Mouse (Mus musculus): ENCODE results near the gene Stard8.
"Not testable (repeated sequence)": the region's sequence is repeated elsewhere in the genome, so short reads cannot be mapped to it uniquely, and the experiment has no call there.

Stard8 gene

DNA sequence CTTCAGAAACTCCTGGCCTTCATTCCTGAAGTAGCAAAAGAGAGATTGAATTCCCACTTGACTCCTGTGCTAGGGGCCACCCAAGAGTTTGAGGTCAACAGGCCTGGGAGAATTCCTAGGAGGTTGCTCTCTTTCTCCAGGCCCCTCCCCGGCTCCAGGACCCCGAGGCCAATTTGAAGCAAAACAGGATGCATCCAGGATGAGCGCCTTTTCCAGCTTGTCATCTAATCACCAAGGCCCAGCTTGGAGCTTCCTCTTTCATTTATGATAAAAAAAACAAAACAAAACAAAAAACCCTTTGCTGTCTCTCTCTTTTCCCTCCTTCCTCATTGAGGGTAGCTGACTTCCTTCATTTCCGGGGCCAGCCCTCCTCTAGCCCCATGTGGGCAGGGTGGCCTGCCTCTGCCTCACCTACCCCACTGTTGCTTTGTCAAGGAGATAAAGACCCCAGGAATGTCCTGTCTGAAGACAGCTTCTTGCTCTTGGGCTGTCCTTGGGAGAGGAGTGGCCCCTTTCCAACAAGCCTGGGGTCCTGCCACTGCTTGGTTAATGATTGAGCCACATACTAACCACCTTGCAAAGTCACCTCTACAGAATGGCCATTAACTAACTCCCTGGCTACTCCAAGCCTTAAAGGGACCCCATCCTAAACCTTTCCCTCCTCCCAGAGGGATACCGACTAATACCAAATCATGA, 43.5 kb downstream of the Stard8 start:
- DNase-seq (ENCODE audit: extremely low spot score), result no peak

GRCm38 (mm10) chrX:99048111-99048510, 45.1 kb downstream of the Stard8 start:
- no peak for DNase-seq (ENCODE audit: extremely low spot score)

DNA sequence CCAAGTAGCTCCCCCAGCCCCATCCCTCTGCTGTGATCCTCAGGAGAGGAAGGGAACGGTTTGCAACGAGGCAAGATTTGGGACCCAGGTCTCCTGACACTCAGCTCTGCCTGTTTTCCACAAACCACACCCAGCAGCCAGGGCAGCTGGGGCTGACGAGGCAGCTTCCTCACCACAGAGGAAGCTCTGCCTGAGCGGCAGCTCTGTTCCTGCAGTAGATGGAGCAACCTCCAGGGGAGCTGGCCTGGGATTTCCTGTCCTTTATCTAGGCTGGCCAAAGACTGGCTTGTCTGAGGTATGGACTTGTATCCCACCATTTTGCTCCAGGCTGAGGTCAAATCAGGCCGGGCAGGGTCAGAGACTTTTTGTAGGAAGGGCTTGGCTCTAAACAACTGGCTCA, 46.2 kb downstream of the Stard8 start:
- no peak for DNase-seq (ENCODE audit: extremely low spot score)

DNA sequence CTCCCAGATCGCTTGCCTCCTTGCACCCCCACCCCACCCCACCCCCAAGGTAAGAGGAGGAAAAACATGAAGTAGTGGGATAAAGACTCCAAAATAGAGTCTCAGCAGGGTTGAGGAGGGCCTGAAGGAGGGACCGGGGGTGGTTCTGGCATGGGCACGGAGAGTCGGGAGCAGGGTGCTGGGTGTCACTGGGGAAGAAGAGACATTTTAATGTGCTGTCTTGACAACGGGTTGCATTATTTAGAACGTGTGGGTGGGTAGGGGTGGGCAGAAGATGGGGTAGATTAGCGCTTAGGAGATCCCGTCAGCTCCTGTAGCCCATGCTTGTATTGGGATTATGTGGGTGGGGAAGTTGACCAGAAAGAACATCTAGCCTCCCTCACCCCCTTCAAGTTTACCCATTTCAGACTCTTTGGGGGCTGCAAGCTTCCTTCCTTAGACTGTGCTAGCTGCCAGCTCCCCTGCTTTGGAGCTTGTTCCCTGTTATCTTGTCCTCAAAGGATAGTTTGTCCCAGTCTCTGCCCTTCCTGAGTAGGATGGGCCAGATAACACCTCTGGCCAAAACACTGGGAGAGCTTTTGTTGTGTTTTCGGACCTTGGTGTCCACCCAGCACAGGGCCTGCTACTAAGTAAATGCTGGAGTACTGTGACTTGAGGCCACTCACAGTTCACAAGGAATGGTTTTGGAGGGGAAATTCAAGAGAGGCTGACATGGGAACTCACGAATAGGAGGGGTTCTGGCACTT, 47.9 kb downstream of the Stard8 start:
- DNase-seq (ENCODE audit: extremely low spot score), result no peak

DNA sequence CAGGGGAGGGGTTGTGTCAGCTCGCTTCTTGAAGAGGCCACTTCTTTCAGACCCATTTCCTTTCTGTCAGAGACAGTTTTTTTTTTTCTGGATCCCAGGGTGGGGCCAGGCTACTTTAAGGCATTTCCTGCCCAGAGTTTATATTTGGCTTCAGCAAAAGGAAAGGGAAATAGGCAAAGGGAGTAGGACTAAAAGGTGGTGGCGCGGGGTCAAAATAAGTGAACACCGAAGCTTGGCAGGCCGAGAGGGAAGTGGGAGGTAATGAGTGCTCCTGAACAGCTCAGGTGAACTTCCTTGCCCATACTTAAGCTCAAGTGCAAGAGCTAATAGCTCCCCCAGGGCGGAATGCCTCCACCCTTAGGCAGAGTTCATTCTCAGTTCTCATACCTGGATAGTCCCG, 49.2 kb downstream of the Stard8 start:
- DNase-seq (ENCODE audit: extremely low spot score), result no peak

DNA sequence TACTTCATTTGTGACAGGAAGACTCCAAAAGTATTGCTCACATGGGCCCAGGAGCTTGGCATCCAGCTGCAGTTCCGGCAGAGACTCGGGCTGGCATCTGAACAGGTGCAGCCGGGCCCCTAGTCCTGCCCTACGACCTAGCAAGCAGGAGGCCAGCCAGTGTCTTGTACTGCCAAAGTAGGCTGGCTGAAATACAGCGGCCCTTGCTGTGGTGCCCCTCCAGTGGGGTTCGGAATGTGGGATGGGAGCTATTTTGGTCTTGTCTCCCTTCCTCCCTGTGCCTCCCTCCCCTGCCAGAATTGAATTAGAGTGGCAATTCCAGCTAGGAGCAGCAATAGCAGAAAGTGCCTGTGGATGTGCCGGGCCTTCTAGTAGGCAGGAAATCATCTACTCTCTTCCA, 51.5 kb downstream of the Stard8 start:
- no peak for DNase-seq (ENCODE audit: extremely low spot score)

DNA sequence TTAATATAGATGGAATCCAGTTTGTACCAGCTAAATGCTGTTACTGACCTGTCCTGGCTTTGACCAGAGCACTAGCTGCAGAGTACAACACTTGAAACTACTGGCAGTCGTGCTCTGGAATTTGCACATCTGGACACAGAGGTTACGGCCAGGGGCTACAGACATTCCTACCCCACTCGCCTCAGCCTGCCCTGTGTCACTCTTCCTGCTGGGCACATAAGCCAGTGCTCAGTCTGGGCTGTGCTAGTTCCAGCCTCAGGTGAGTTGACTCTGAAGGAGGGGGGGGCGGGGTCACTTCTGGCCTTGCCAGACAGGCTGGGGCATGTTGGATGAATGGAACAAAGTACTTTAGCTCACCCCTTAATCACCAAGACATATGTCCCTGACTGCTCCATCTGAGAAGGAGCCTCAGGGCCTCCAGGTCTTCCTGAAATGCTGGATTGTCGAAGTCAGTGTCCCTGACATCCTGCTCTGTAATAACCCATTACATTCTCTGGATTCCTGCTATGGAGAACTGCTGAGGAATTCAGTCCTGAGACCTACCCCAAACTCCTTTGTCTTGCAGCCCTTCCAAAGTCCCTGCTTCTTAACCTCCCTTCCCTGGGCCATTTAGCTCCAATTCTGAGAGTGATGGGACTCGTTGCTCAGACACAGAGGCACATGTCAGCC, 54.9 kb downstream of the Stard8 start:
- DNase-seq (ENCODE audit: extremely low spot score), result peak; percentile 10

DNA sequence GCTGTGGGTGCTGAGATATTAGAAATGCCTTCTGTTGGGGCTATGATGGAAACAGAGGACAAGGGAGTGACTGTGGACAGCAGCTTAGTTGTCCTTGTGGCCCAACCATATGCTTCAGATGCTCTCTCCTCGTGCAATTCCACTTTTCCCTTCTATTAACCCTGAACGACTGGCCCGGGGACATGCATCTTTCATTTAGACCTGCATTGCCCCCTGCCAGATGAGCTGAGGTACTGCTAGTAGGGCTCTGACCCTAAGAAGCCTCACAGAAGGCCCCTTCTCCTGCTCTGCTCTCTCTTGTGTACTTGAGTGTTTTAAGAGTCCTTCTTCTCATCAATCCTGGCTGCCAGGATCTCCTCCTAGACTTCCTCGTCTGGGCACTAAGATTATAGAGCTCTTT, 56.1 kb downstream of the Stard8 start:
- DNase-seq (ENCODE audit: extremely low spot score), result peak; percentile 24

DNA sequence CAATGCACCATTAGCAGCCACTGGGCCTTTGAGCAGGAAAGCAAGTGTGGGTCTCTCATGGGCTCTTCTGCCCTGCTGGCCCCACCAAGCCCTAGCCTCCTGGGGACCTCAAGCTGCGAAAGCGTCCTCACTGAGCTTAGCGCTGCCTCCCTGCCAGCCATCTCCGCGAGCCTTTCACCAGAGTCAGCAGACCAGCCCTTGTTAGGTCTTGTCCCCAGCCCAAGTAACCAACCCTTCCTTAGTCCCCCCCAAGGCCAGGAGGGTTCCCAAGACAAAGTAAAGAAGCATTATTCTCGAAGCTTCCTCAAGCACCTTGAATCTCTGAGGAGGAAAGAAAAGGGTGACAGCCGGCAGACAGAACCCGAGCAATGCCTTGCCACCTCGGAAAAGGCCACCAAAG, 62.5 kb downstream of the Stard8 start:
- DNase-seq (ENCODE audit: extremely low spot score), result no peak

GRCm38 (mm10) chrX:99066550-99066949, 63.5 kb downstream of the Stard8 start:
- DNase-seq (ENCODE audit: extremely low spot score), result no peak

GRCm38 (mm10) chrX:99067232-99067631, 64.2 kb downstream of the Stard8 start:
- no peak for DNase-seq (ENCODE audit: extremely low spot score)

DNA sequence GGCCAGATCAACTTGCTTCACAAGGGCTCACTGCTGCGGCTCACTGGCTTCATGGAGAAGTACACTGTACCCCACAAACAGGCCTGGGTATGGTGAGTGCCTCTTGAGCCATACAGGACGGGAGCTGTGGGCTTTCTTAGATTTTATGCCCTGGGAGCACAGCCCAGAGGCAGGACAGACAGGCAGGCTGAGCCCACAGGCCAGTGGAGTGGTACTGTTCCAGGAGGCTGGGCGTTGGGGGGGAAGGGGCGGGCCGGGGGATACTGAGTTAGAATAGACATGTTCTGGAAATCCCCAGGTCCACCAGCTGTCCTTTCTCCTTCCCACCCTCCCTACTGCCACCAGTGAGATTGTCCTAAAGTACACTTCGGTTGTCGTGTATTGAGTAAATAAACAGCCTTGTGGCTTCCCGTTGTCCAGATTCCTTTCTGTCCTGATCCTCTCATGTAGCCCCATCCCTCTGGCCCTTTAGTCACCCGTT, 64.7 kb downstream of the Stard8 start:
- no peak for DNase-seq (ENCODE audit: extremely low spot score)

DNA sequence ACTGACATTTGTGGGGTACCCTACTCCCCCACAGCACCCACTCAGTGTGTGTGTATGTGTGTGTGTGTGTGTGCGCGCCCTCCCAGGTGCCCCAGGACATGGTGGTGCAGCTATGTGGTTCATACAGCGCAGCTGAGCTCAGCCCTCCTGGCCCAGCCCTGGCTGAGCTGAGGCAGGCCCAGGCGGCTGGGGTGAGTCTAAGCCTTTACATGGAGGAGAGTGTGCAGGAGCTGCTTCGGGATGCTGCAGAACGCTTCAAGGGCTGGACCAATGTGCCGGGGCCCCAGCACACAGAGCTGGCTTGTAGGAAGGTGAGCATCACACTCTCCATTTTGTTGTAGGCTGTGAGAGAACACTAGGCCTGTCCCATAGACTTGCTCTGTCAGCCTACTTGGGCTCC, 68.1 kb downstream of the Stard8 start:
- DNase-seq (ENCODE audit: extremely low spot score), result no peak

GRCm38 (mm10) chrX:99072596-99072995, 69.5 kb downstream of the Stard8 start:
- no peak for DNase-seq (ENCODE audit: extremely low spot score)

- no peak for DNase-seq (ENCODE audit: extremely low spot score)
Observed at GRCm38 (mm10) chrX:99075111-99075510, 72.1 kb downstream of the Stard8 start.

DNA sequence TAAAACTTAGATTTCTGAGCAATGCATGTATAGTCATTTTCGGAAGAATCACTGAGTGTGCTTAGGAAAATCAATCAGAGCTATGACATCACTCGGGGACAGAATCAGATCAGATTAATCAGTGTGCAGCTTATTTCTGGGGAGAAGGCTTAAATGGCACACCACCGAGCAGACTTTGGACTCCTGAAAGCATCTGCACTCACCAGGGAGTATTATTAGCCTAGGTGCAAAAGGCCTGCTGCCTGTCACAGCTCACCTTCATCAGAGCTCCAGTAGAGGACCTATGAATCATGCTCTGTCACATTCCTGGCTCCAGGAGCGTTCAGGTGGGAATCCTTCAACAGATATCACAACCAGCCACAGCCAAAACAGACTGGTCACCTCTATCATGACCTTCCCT, 73.4 kb downstream of the Stard8 start:
- no peak for DNase-seq (ENCODE audit: extremely low spot score)

- not testable (repeated sequence) for DNase-seq (ENCODE audit: extremely low spot score)
Observed at GRCm38 (mm10) chrX:99078374-99078892, 75.4 kb downstream of the Stard8 start.

DNA sequence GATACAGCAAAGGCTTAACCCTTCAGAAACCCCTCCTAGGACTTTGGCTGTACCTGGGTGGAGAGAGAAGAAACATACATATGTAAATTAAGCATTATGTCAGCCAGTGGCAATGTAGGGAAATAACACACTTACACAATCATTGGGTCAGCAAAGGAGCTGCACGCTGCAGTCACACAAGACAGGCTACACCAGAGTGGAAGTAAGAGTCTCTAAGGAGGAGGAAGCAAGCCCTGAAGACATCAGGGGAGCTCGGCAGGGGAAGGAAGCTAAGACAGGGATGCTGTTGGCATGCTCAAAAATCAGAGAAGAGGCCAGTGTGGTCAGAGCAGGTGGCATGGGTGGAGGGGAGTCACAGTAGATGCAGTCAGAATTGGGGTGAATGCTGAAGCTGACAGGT, 89.7 kb downstream of the Stard8 start:
- no peak for DNase-seq (ENCODE audit: extremely low spot score)

DNA sequence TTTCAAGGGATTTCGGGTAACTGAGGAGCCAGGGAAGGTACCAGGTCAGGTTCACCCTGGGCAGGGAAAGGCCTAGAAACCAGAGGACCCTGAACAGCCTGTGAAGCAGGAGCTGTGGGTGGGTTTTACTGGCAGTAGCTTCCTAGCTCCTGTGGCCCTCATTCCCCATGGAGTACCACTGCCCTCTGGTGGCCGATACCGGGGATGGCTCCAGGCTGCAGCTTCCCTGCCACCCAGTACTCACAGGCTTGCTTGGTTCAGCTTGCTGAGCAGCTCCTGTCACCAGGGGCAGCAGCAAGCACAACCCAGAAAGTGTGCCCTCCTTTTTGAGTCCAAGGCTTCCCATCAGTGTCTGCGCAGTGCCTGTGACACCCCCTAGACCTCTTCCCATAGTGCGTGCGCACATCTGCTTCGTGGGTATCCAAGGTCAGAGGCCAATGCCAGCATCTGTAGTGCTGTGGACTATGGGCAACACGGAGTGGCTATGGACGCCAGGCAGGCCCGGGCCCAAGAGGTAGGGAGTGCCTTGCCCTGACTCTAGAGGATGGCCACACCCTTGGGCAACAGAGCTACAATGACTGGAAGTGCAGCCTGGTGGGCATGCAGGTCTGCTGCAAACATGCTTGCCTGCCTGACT, 108.2 kb downstream of the Stard8 start:
- DNase-seq (ENCODE audit: extremely low spot score), result not testable (repeated sequence)

- DNase-seq (ENCODE audit: extremely low spot score), result no peak
Observed at GRCm38 (mm10) chrX:99119510-99119909, 116.5 kb downstream of the Stard8 start.
